9 mouse cellular contexts compared by ENCODE assay signal in genomic region chr2:73491442-73492241, GRCm38 (mm10). TPM values are rescaled to one million over a fixed set of nuclear protein-coding genes. Genes with fewer than 3 reads are reported as not detected.
DNase-seq lines count a peak whose midpoint lies in the region; ATAC-seq lines count a peak whose summit lies in the region.
"Had no signal": no experiment of that assay in that cellular context is flagged by ENCODE, and none has a peak within 500 bp of the region (broad histone marks: within the 10 kb centered on the region; RNA-seq: fewer than 3 reads in every experiment).

No protein-coding gene starts in this region.

- no peak overlapping the region for H3K27ac ChIP-seq in liver, embryonic 11.5 days (ENCODE audit: low read depth, low read length)
- H3K27ac ChIP-seq: liver, embryonic 15.5 days had no signal

- H3K4me1 ChIP-seq in liver, embryonic 11.5 days (replicated peaks; ENCODE audit: control insufficient read depth, insufficient read depth, low read length) = peaks cover 43% of the 10 kb centered on the region

- peak; percentile 46 for ATAC-seq in CD4-positive, CD25-positive, alpha-beta regulatory T cell, adult 4 months
- ATAC-seq in liver, embryonic 11.5 days (replicated peaks; ENCODE audit: low FRiP score) = 0 out of 2 replicates have a peak, but pooled peaks have one; percentile 40

- WGBS in liver, embryonic 11.5 days = 45% methylated on average over 9 of the region's 9 CpGs

- H3K4me3 ChIP-seq in liver, embryonic 11.5 days (ENCODE audit: low read depth, low read length) = no peak overlapping the region
- H3K4me3 ChIP-seq: liver, embryonic 15.5 days had no signal

- no peaks in the 10 kb centered on the region for H3K36me3 ChIP-seq in liver, embryonic 11.5 days (ENCODE audit: control insufficient read depth, insufficient read depth, low read length)
- H3K36me3 ChIP-seq: liver, embryonic 15.5 days had no signal

- H3K4me2 ChIP-seq in liver, embryonic 11.5 days = no peak overlapping the region
- H3K4me2 ChIP-seq: liver, embryonic 15.5 days had no signal

- H3K9ac ChIP-seq in liver, embryonic 11.5 days (ENCODE audit: low read depth, low read length) = no peak overlapping the region
- H3K9ac ChIP-seq: liver, embryonic 15.5 days had no signal

- DNase-seq in gastrocnemius, adult 18-20 months (ENCODE audit: low spot score) = peak; percentile 62
- DNase-seq in gastrocnemius, adult 8-10 months (ENCODE audit: low spot score in 2 of 2) = no peak
- DNase-seq in c-Kit-positive CD71-positive TER-119-positive erythroid progenitor cells, embryonic 14.5 days (ENCODE audit: low spot score) = peak; percentile 66
- peak; percentile 58 to 78 for DNase-seq in heart, postnatal 10 days
- no peak for DNase-seq in liver, embryonic 11.5 days (ENCODE audit: low spot score)
- peak; percentile 51 for DNase-seq in spleen, adult 12 weeks (ENCODE audit: low spot score)
- DNase-seq in frontal cortex, adult 2 months (ENCODE audit: extremely low spot score in 1 of 2, low spot score in 1 of 2) = no peak

- no peaks in the 10 kb centered on the region for H3K27me3 ChIP-seq in liver, embryonic 11.5 days (replicated peaks; ENCODE audit: control insufficient read depth, insufficient read depth, low read length)
- H3K27me3 ChIP-seq: liver, embryonic 15.5 days had no signal

- intact Hi-C loops in heart, postnatal 10 days (cut with DNase I) = no loop called here

- no peaks in the 10 kb centered on the region for H3K9me3 ChIP-seq in liver, embryonic 11.5 days (ENCODE audit: control insufficient read depth, low read length)
- H3K9me3 ChIP-seq: liver, embryonic 15.5 days had no signal

RNA-seq across cellular contexts. Expression of gene Wipf1, which starts 37.9 kb away (rescaled TPM):
- total RNA-seq in gastrocnemius, adult 18-20 months (2021) = 1 to 10 TPM; 6.3 to 7.9 TPM
- 10 to 100 TPM in 1 of 4 experiments, 1 to 10 TPM in 3; 4.5 to 10.1 (median 6.6) TPM for total RNA-seq in gastrocnemius, adult 8-10 months (2022)
- polyA plus RNA-seq in CD4-positive, CD25-positive, alpha-beta regulatory T cell, adult 4 months (2017; shearing (Covaris generic)) = 10 to 100 TPM; 54.2 to 66.6 TPM
- 10 to 100 TPM; 22.0 to 23.1 TPM for total RNA-seq in heart, postnatal 10 days (2021)
- polyA plus RNA-seq in liver, embryonic 11.5 days (2014; fragmentation: Nextera tagmentation; extraction: Ambion mirVana) = 12.0 and 12.7 TPM in 2 replicates
- 5.1 and 5.3 TPM in 2 replicates for polyA plus RNA-seq in frontal cortex, adult 2 months (2012; rRNA removed)

Comparison
In these comparisons a context has a peak if more than half of its experiments do, and no peak if none do; other contexts are left out.
1. DNase-seq: peak in gastrocnemius, adult 18-20 months (single experiment), c-Kit-positive CD71-positive TER-119-positive erythroid progenitor cells, embryonic 14.5 days (single experiment), heart, postnatal 10 days (2 of 2) and spleen, adult 12 weeks (single experiment); none in gastrocnemius, adult 8-10 months (0 of 2), liver, embryonic 11.5 days (single experiment) and frontal cortex, adult 2 months (0 of 2).